Mouse (Mus musculus): ENCODE data around the gene Ndufs7. TPM values are rescaled to one million over a fixed set of nuclear protein-coding genes. Genes with fewer than 3 reads are reported as not detected.
A peak's percentile ranks its signal among the peaks of the same experiment; 100 is the strongest.

The Ndufs7 gene
- total and polyA plus RNA-seq, 2 experiments from 2014 or later: 291 to 430 TPM

GRCm38 (mm10) chr10:80261585-80261968 is 12.7 kb downstream of the Ndufs7 start:
- H3K4me2 ChIP-seq (ENCODE audit: low read depth, low read length): peak overlapping the region; percentile 82
- H3K9ac ChIP-seq (replicated peaks; ENCODE audit: low read length): peak overlapping the region; percentile 57
- no peak for TF ChIP-seq CTCF (IDR thresholded peaks at IDR 0.05; ENCODE audit: low read depth)
- peak overlapping the region; percentile 45 for H3K4me3 ChIP-seq (ENCODE audit: low read length)
- DNase-seq (ENCODE audit: low spot score) (peak; percentile 92), ATAC-seq (peak; percentile 61)
- H3K36me3 ChIP-seq (ENCODE audit: insufficient read depth, low read length): peaks cover 16% of the 10 kb centered on the region; the same call in 1 of the 2 replicates
- WGBS: 2% methylated on average over 14 of the region's 14 CpGs
- peaks cover 29% of the 10 kb centered on the region for H3K4me1 ChIP-seq (ENCODE audit: insufficient read depth, low read length)
- no peaks in the 10 kb centered on the region for H3K27me3 ChIP-seq (ENCODE audit: insufficient read depth, low read length)
- no peaks in the 10 kb centered on the region for H3K9me3 ChIP-seq (ENCODE audit: low read length)
- peak overlapping the region; percentile 90 for H3K27ac ChIP-seq

- H3K4me1 ChIP-seq (ENCODE audit: insufficient read depth, low read length): peaks cover 33% of the 10 kb centered on the region
- no peaks in the 10 kb centered on the region for H3K27me3 ChIP-seq (ENCODE audit: insufficient read depth, low read length)
- H3K4me3 ChIP-seq (ENCODE audit: low read length): no peak overlapping the region
- H3K4me2 ChIP-seq (ENCODE audit: low read depth, low read length): peak overlapping the region; percentile 82; the same call in 1 of the 2 replicates
- H3K9ac ChIP-seq (replicated peaks; ENCODE audit: low read length): no peak overlapping the region
- 67% methylated on average over 12 of the region's 12 CpGs for WGBS
- peaks cover 11% of the 10 kb centered on the region; the same call in 1 of the 2 replicates for H3K36me3 ChIP-seq (ENCODE audit: insufficient read depth, low read length)
- TF ChIP-seq CTCF (IDR thresholded peaks at IDR 0.05; ENCODE audit: low read depth): no peak
- no peak for ATAC-seq
- H3K9me3 ChIP-seq (ENCODE audit: low read length): no peaks in the 10 kb centered on the region
- no peak for DNase-seq (ENCODE audit: low spot score)
- no peak overlapping the region; the same call in 1 of the 2 replicates for H3K27ac ChIP-seq
Observed at GRCm38 (mm10) chr10:80262169-80262568, 13.2 kb downstream of the Ndufs7 start.

- ATAC-seq: no peak
- H3K36me3 ChIP-seq (ENCODE audit: insufficient read depth, low read length): peaks cover 11% of the 10 kb centered on the region
- H3K4me1 ChIP-seq (ENCODE audit: insufficient read depth, low read length): peaks cover 40% of the 10 kb centered on the region
- no peak overlapping the region for H3K4me3 ChIP-seq (ENCODE audit: low read length)
- no peak overlapping the region for H3K9ac ChIP-seq (replicated peaks; ENCODE audit: low read length)
- TF ChIP-seq CTCF (IDR thresholded peaks at IDR 0.05; ENCODE audit: low read depth): no peak
- H3K27me3 ChIP-seq (ENCODE audit: insufficient read depth, low read length): no peaks in the 10 kb centered on the region
- H3K27ac ChIP-seq: no peak overlapping the region
- no peaks in the 10 kb centered on the region for H3K9me3 ChIP-seq (ENCODE audit: low read length)
- DNase-seq (ENCODE audit: low spot score): no peak
- H3K4me2 ChIP-seq (ENCODE audit: low read depth, low read length): no peak overlapping the region
- WGBS: 94% methylated on average over 10 of the region's 10 CpGs
Observed at GRCm38 (mm10) chr10:80262776-80263365, 13.9 kb downstream of the Ndufs7 start.

GRCm38 (mm10) chr10:80264341-80265148 is 15.6 kb downstream of the Ndufs7 start:
- Histone ChIP-seq H3K4me1 (ENCODE audit: insufficient read depth, low read length) (peaks cover 38% of the 10 kb centered on the region), H3K27ac (peak overlapping the region; percentile 80), H3K9ac (replicated peaks; ENCODE audit: low read length) (peak overlapping the region; percentile 98), H3K4me3 (ENCODE audit: low read length) (peak overlapping the region; percentile 94), H3K36me3 (ENCODE audit: insufficient read depth, low read length) (peaks cover 5% of the 10 kb centered on the region; the same call in 1 of the 2 replicates), H3K9me3 (ENCODE audit: low read length) (no peaks in the 10 kb centered on the region), H3K27me3 (ENCODE audit: insufficient read depth, low read length) (no peaks in the 10 kb centered on the region), H3K4me2 (ENCODE audit: low read depth, low read length) (peak overlapping the region; percentile 72)
- 3% methylated on average over 62 of the region's 81 CpGs for WGBS
- no peak for TF ChIP-seq CTCF (IDR thresholded peaks at IDR 0.05; ENCODE audit: low read depth)
- DNase-seq (ENCODE audit: low spot score) (peak; percentile 100), ATAC-seq (peak; percentile 79)

GRCm38 (mm10) chr10:80265149-80265486 is 16.2 kb downstream of the Ndufs7 start:
- Histone ChIP-seq H3K4me2 (ENCODE audit: low read depth, low read length) (peak overlapping the region; percentile 72), H3K36me3 (ENCODE audit: insufficient read depth, low read length) (peaks cover 5% of the 10 kb centered on the region; the same call in 1 of the 2 replicates), H3K4me1 (ENCODE audit: insufficient read depth, low read length) (peaks cover 32% of the 10 kb centered on the region), H3K9me3 (ENCODE audit: low read length) (no peaks in the 10 kb centered on the region), H3K27ac (peak overlapping the region; percentile 80), H3K9ac (replicated peaks; ENCODE audit: low read length) (peak overlapping the region; percentile 98), H3K27me3 (ENCODE audit: insufficient read depth, low read length) (no peaks in the 10 kb centered on the region), H3K4me3 (ENCODE audit: low read length) (peak overlapping the region; percentile 94)
- TF ChIP-seq CTCF (IDR thresholded peaks at IDR 0.05; ENCODE audit: low read depth): no peak
- WGBS: 0% methylated on average over 18 of the region's 18 CpGs
- ATAC-seq (no peak), DNase-seq (ENCODE audit: low spot score) (no peak)

- H3K4me3 ChIP-seq (ENCODE audit: low read length): no peak overlapping the region
- TF ChIP-seq CTCF (IDR thresholded peaks at IDR 0.05; ENCODE audit: low read depth): no peak
- ATAC-seq: no peak
- peaks cover 8% of the 10 kb centered on the region for H3K36me3 ChIP-seq (ENCODE audit: insufficient read depth, low read length)
- no peaks in the 10 kb centered on the region for H3K9me3 ChIP-seq (ENCODE audit: low read length)
- DNase-seq (ENCODE audit: low spot score): no peak
- H3K27me3 ChIP-seq (ENCODE audit: insufficient read depth, low read length): no peaks in the 10 kb centered on the region
- 92% methylated on average over 2 of the region's 2 CpGs for WGBS
- peak overlapping the region; percentile 38; the same call in 1 of the 2 replicates for H3K9ac ChIP-seq (replicated peaks; ENCODE audit: low read length)
- H3K4me2 ChIP-seq (ENCODE audit: low read depth, low read length): no peak overlapping the region
- peaks cover 28% of the 10 kb centered on the region for H3K4me1 ChIP-seq (ENCODE audit: insufficient read depth, low read length)
- H3K27ac ChIP-seq: peak overlapping the region; percentile 4; the same call in 1 of the 2 replicates
Observed at GRCm38 (mm10) chr10:80270099-80270498, 21.2 kb downstream of the Ndufs7 start.
